Mouse (Mus musculus): ENCODE data around the gene Gm5431. TPM values are rescaled to one million over a fixed set of nuclear protein-coding genes. Genes with fewer than 3 reads are reported as not detected.
A peak's percentile ranks its signal among the peaks of the same experiment; 100 is the strongest.
"Not testable (repeated sequence)": the region's sequence is repeated elsewhere in the genome, so short reads cannot be mapped to it uniquely, and the experiment has no call there.

Gm5431 gene
- total and polyA plus RNA-seq, 3 experiments = 0.20 to 1.5 (median 1.4) TPM

GRCm38 (mm10) chr11:48918380-48918779 lies 16.4 kb upstream of the Gm5431 start:
- intact Hi-C loops (cut with DNase I) = no loop called here

GRCm38 (mm10) chr11:48913611-48914010 lies 11.6 kb upstream of the Gm5431 start:
- intact Hi-C loops (cut with DNase I) = no loop called here
- TF ChIP-seq POLR2A (IDR thresholded peaks at IDR 0.05; ENCODE audit: insufficient read depth, low read depth, low read length) = no peak
- no peak for TF ChIP-seq EP300 (IDR thresholded peaks at IDR 0.05; ENCODE audit: insufficient read depth, low read depth, low read length)
- no peak for TF ChIP-seq CTCF (IDR thresholded peaks at IDR 0.05)
- no peaks in the 10 kb centered on the region for H3K27me3 ChIP-seq (ENCODE audit: control insufficient read depth, insufficient read depth, low read length)
- H3K4me1 ChIP-seq (ENCODE audit: control insufficient read depth, insufficient read depth, low read length) = no peaks in the 10 kb centered on the region
- WGBS = 98% methylated on average over 1 of the region's 1 CpGs
- no peak overlapping the region for H3K9ac ChIP-seq (ENCODE audit: low read depth, low read length)
- no peak overlapping the region for H3K4me3 ChIP-seq
- DNase-seq = no peak
- H3K79me2 ChIP-seq (replicated peaks; ENCODE audit: control insufficient read depth, insufficient read depth, low read length) = no peaks in the 10 kb centered on the region
- no peak overlapping the region for H3K27ac ChIP-seq
- H3K36me3 ChIP-seq (ENCODE audit: control insufficient read depth, insufficient read depth, low read length) = no peaks in the 10 kb centered on the region

More at GRCm38 (mm10) chr11:48918380-48918779, 16.4 kb upstream of the Gm5431 start:
- Histone ChIP-seq H3K27me3 (ENCODE audit: control insufficient read depth, insufficient read depth, low read length) (no peaks in the 10 kb centered on the region), H3K9ac (ENCODE audit: low read depth, low read length) (no peak overlapping the region), H3K36me3 (ENCODE audit: control insufficient read depth, insufficient read depth, low read length) (no peaks in the 10 kb centered on the region), H3K79me2 (replicated peaks; ENCODE audit: control insufficient read depth, insufficient read depth, low read length) (no peaks in the 10 kb centered on the region), H3K4me1 (ENCODE audit: control insufficient read depth, insufficient read depth, low read length) (no peaks in the 10 kb centered on the region), H3K4me3 (no peak overlapping the region), H3K27ac (no peak overlapping the region)
- WGBS = 78% methylated on average over 3 of the region's 3 CpGs
- TF ChIP-seq EP300 (IDR thresholded peaks at IDR 0.05; ENCODE audit: insufficient read depth, low read depth, low read length) (no peak), CTCF (IDR thresholded peaks at IDR 0.05) (no peak), POLR2A (IDR thresholded peaks at IDR 0.05; ENCODE audit: insufficient read depth, low read depth, low read length) (no peak)
- DNase-seq = no peak

GRCm38 (mm10) chr11:48908459-48908858 lies 6.4 kb upstream of the Gm5431 start:
- H3K79me2 ChIP-seq (replicated peaks; ENCODE audit: control insufficient read depth, insufficient read depth, low read length) = no peaks in the 10 kb centered on the region
- DNase-seq = no peak
- WGBS = 57% methylated on average over 1 of the region's 1 CpGs
- H3K4me3 ChIP-seq = no peak overlapping the region
- TF ChIP-seq CTCF (IDR thresholded peaks at IDR 0.05) (no peak), EP300 (IDR thresholded peaks at IDR 0.05; ENCODE audit: insufficient read depth, low read depth, low read length) (no peak), POLR2A (IDR thresholded peaks at IDR 0.05; ENCODE audit: insufficient read depth, low read depth, low read length) (no peak)
- no peaks in the 10 kb centered on the region for H3K36me3 ChIP-seq (ENCODE audit: control insufficient read depth, insufficient read depth, low read length)
- H3K27me3 ChIP-seq (ENCODE audit: control insufficient read depth, insufficient read depth, low read length) = no peaks in the 10 kb centered on the region
- intact Hi-C loops (cut with DNase I) = no loop called here
- no peaks in the 10 kb centered on the region for H3K4me1 ChIP-seq (ENCODE audit: control insufficient read depth, insufficient read depth, low read length)
- H3K9ac ChIP-seq (ENCODE audit: low read depth, low read length) = no peak overlapping the region
- no peak overlapping the region for H3K27ac ChIP-seq

GRCm38 (mm10) chr11:48901567-48901930 lies 465 bp downstream of the Gm5431 start:
- WGBS = 75% methylated on average over 1 of the region's 1 CpGs
- not testable (repeated sequence) for H3K27me3 ChIP-seq (ENCODE audit: control insufficient read depth, insufficient read depth, low read length); DNase-seq; H3K9ac ChIP-seq (ENCODE audit: low read depth, low read length); H3K4me3 ChIP-seq; H3K27ac ChIP-seq; H3K4me1 ChIP-seq (ENCODE audit: control insufficient read depth, insufficient read depth, low read length); H3K79me2 ChIP-seq (replicated peaks; ENCODE audit: control insufficient read depth, insufficient read depth, low read length); H3K36me3 ChIP-seq (ENCODE audit: control insufficient read depth, insufficient read depth, low read length)
- intact Hi-C loops (cut with DNase I) = loop anchor here (5.0 kb wide), 1 partner anchor 146 kb away; no protein-coding TSS in a partner anchor

GRCm38 (mm10) chr11:48900654-48901566 lies 1.1 kb downstream of the Gm5431 start:
- not testable (repeated sequence) for H3K4me3 ChIP-seq; H3K79me2 ChIP-seq (replicated peaks; ENCODE audit: control insufficient read depth, insufficient read depth, low read length); H3K9ac ChIP-seq (ENCODE audit: low read depth, low read length); H3K27me3 ChIP-seq (ENCODE audit: control insufficient read depth, insufficient read depth, low read length); H3K27ac ChIP-seq; H3K4me1 ChIP-seq (ENCODE audit: control insufficient read depth, insufficient read depth, low read length); H3K36me3 ChIP-seq (ENCODE audit: control insufficient read depth, insufficient read depth, low read length)
- peak; percentile 21 to 31 for DNase-seq
- intact Hi-C loops (cut with DNase I) = loop anchor here (5.0 kb wide), 1 partner anchor 146 kb away; no protein-coding TSS in a partner anchor
- 67% methylated on average over 6 of the region's 6 CpGs for WGBS

GRCm38 (mm10) chr11:48898812-48899431 lies 3.1 kb downstream of the Gm5431 start:
- no peak overlapping the region for H3K9ac ChIP-seq (ENCODE audit: low read depth, low read length)
- no peaks in the 10 kb centered on the region for H3K27me3 ChIP-seq (ENCODE audit: control insufficient read depth, insufficient read depth, low read length)
- TF ChIP-seq EP300 (IDR thresholded peaks at IDR 0.05; ENCODE audit: insufficient read depth, low read depth, low read length) (no peak), CTCF (IDR thresholded peaks at IDR 0.05) (no peak), POLR2A (IDR thresholded peaks at IDR 0.05; ENCODE audit: insufficient read depth, low read depth, low read length) (no peak)
- no peaks in the 10 kb centered on the region for H3K79me2 ChIP-seq (replicated peaks; ENCODE audit: control insufficient read depth, insufficient read depth, low read length)
- WGBS = 48% methylated on average over 2 of the region's 2 CpGs
- no peak overlapping the region for H3K27ac ChIP-seq
- H3K4me3 ChIP-seq = no peak overlapping the region
- H3K36me3 ChIP-seq (ENCODE audit: control insufficient read depth, insufficient read depth, low read length) = no peaks in the 10 kb centered on the region
- no peak for DNase-seq
- H3K4me1 ChIP-seq (ENCODE audit: control insufficient read depth, insufficient read depth, low read length) = peaks cover 1% of the 10 kb centered on the region
- intact Hi-C loops (cut with DNase I) = no loop called here

Measured in heart, adult 2 months (tissue).